Mouse (Mus musculus) limb, embryonic 12.5 days (tissue): ENCODE data around the gene Cadps2. TPM values are rescaled to one million over a fixed set of nuclear protein-coding genes. Genes with fewer than 3 reads are reported as not detected.
A peak's percentile ranks its signal among the peaks of the same experiment; 100 is the strongest.

Experiments
- ATAC-seq: fragments of 200-750 bp; cut with Nextera tagmentation; 2 replicates; pipeline ENCODE4 v1.8.0; 2017; ENCODE audit warnings: low read depth, moderate TSS enrichment; ENCODE audit not compliant: insufficient number of reproducible peaks, insufficient read depth, low FRiP score, low TSS enrichment
- H3K27ac ChIP-seq: fragments of 300-500 bp; sonication (generic); 2 replicates; pipeline ENCODE4 v1.5.1; 2016; ENCODE audit warnings: mild to moderate bottlenecking, moderate library complexity
- H3K27me3 ChIP-seq: fragments of 300-500 bp; sonication (generic); 2 replicates; pipeline ENCODE4 v1.6.1; 2016; ENCODE audit warnings: mild to moderate bottlenecking, moderate library complexity
- H3K36me3 ChIP-seq: fragments of 300-500 bp; sonication (generic); 2 replicates; pipeline ENCODE4 v1.6.1; 2016; ENCODE audit warnings: mild to moderate bottlenecking, moderate library complexity
- H3K4me1 ChIP-seq: fragments of 300-500 bp; sonication (generic); replicated peaks from 2 replicates; pipeline ENCODE4 v1.6.1; 2016
- H3K4me2 ChIP-seq: fragments of 300-500 bp; sonication (generic); 2 replicates; pipeline ENCODE4 v1.6.1; 2016; ENCODE audit warnings: mild to moderate bottlenecking, moderate library complexity
- H3K4me3 ChIP-seq: fragments of 300-500 bp; sonication (generic); replicated peaks from 2 replicates; pipeline ENCODE4 v1.5.1; 2016; ENCODE audit warnings: mild to moderate bottlenecking
- H3K9ac ChIP-seq: fragments of 300-500 bp; sonication (generic); replicated peaks from 2 replicates; pipeline ENCODE4 v1.6.1; 2016; ENCODE audit warnings: mild to moderate bottlenecking, moderate library complexity
- H3K9me3 ChIP-seq: fragments of 300-500 bp; sonication (generic); 2 replicates; pipeline ENCODE4 v1.6.1; 2016; ENCODE audit warnings: mild to moderate bottlenecking, moderate library complexity
- WGBS: fragments of 180-500 bp; shearing (Covaris S2); methylation state at CpG from one replicate; pipeline ENCODE4 v1.1.7; 2016; 5-methylcytosine and 5-hydroxymethylcytosine counted together
- polyA plus RNA-seq: library from polyadenylated mRNA; unstranded; fragments of >200 nt; fragmentation: Nextera tagmentation; extraction: Ambion mirVana; gene quantifications from 2 replicates; pipeline ENCODE4 v1.2.1, GENCODE M21; 2016

Cadps2 gene
- polyA plus RNA-seq, 1 experiment from 2014 or later: 4.8 TPM

GRCm38 (mm10) chr6:23837631-23838030, 1.6 kb downstream of the Cadps2 start:
- peaks cover 5% of the 10 kb centered on the region for H3K4me1 ChIP-seq
- H3K9ac ChIP-seq: no peak overlapping the region
- ATAC-seq: no peak
- peak overlapping the region; percentile 85; the same call in 1 of the 2 replicates for H3K4me2 ChIP-seq
- H3K36me3 ChIP-seq: no peaks in the 10 kb centered on the region
- 92% methylated on average over 7 of the region's 7 CpGs for WGBS
- H3K27ac ChIP-seq: no peak overlapping the region
- H3K9me3 ChIP-seq: no peaks in the 10 kb centered on the region
- H3K27me3 ChIP-seq: peaks cover 32% of the 10 kb centered on the region
- H3K4me3 ChIP-seq: no peak overlapping the region

- Histone ChIP-seq H3K27ac (no peak overlapping the region), H3K9ac (no peak overlapping the region), H3K36me3 (no peaks in the 10 kb centered on the region), H3K4me3 (no peak overlapping the region), H3K27me3 (peaks cover 32% of the 10 kb centered on the region), H3K4me1 (peaks cover 5% of the 10 kb centered on the region), H3K9me3 (no peaks in the 10 kb centered on the region), H3K4me2 (no peak overlapping the region)
- no peak for ATAC-seq
- WGBS: 87% methylated on average over 5 of the region's 5 CpGs
These were observed 2.1 kb downstream of the Cadps2 start for GRCm38 (mm10) chr6:23837127-23837526.

- 58% methylated on average over 2 of the region's 2 CpGs for WGBS
- Histone ChIP-seq H3K9me3 (no peaks in the 10 kb centered on the region), H3K4me2 (no peak overlapping the region), H3K27me3 (peaks cover 32% of the 10 kb centered on the region), H3K36me3 (no peaks in the 10 kb centered on the region), H3K9ac (no peak overlapping the region), H3K27ac (no peak overlapping the region), H3K4me3 (no peak overlapping the region), H3K4me1 (peaks cover 5% of the 10 kb centered on the region)
- ATAC-seq: no peak
These were observed 2.5 kb downstream of the Cadps2 start for GRCm38 (mm10) chr6:23836694-23837093.

GRCm38 (mm10) chr6:23835552-23835951, 3.7 kb downstream of the Cadps2 start:
- no peak overlapping the region for H3K4me2 ChIP-seq
- H3K27ac ChIP-seq: no peak overlapping the region
- H3K27me3 ChIP-seq: peaks cover 28% of the 10 kb centered on the region
- no peak overlapping the region for H3K4me3 ChIP-seq
- no peaks in the 10 kb centered on the region for H3K9me3 ChIP-seq
- H3K36me3 ChIP-seq: no peaks in the 10 kb centered on the region
- no peak overlapping the region for H3K9ac ChIP-seq
- H3K4me1 ChIP-seq: peaks cover 5% of the 10 kb centered on the region
- no peak for ATAC-seq
- 83% methylated on average over 4 of the region's 4 CpGs for WGBS

GRCm38 (mm10) chr6:23830741-23831140, 8.5 kb downstream of the Cadps2 start:
- no peak for ATAC-seq
- no peaks in the 10 kb centered on the region for H3K4me1 ChIP-seq
- H3K9me3 ChIP-seq: no peaks in the 10 kb centered on the region
- H3K4me3 ChIP-seq: no peak overlapping the region
- no peak overlapping the region for H3K4me2 ChIP-seq
- WGBS: 60% methylated on average over 3 of the region's 3 CpGs
- no peaks in the 10 kb centered on the region for H3K36me3 ChIP-seq
- no peak overlapping the region for H3K9ac ChIP-seq
- no peaks in the 10 kb centered on the region for H3K27me3 ChIP-seq
- no peak overlapping the region for H3K27ac ChIP-seq

- no peaks in the 10 kb centered on the region for H3K9me3 ChIP-seq
- no peak for ATAC-seq
- H3K27me3 ChIP-seq: no peaks in the 10 kb centered on the region
- 96% methylated on average over 2 of the region's 2 CpGs for WGBS
- H3K4me1 ChIP-seq: no peaks in the 10 kb centered on the region
- no peaks in the 10 kb centered on the region for H3K36me3 ChIP-seq
- no peak overlapping the region for H3K9ac ChIP-seq
- H3K27ac ChIP-seq: no peak overlapping the region
- H3K4me3 ChIP-seq: no peak overlapping the region
- no peak overlapping the region for H3K4me2 ChIP-seq
These were observed 9.9 kb downstream of the Cadps2 start for GRCm38 (mm10) chr6:23829338-23829737.

- ATAC-seq: no peak
- Histone ChIP-seq H3K9me3 (no peaks in the 10 kb centered on the region), H3K4me3 (no peak overlapping the region), H3K4me2 (no peak overlapping the region), H3K27me3 (no peaks in the 10 kb centered on the region), H3K36me3 (no peaks in the 10 kb centered on the region), H3K9ac (no peak overlapping the region), H3K27ac (no peak overlapping the region), H3K4me1 (no peaks in the 10 kb centered on the region)
- WGBS: 85% methylated on average over 5 of the region's 5 CpGs
These were observed 17.4 kb downstream of the Cadps2 start for GRCm38 (mm10) chr6:23821819-23822218.

GRCm38 (mm10) chr6:23810087-23810486, 29.1 kb downstream of the Cadps2 start:
- 88% methylated on average over 1 of the region's 1 CpGs for WGBS
- H3K4me3 ChIP-seq: no peak overlapping the region
- ATAC-seq: no peak
- no peaks in the 10 kb centered on the region for H3K4me1 ChIP-seq
- H3K9me3 ChIP-seq: 0 out of 2 replicates have a peak, but pooled peaks cover 7% of the 10 kb centered on the region
- H3K4me2 ChIP-seq: no peak overlapping the region
- no peaks in the 10 kb centered on the region for H3K27me3 ChIP-seq
- H3K27ac ChIP-seq: no peak overlapping the region
- no peaks in the 10 kb centered on the region for H3K36me3 ChIP-seq
- H3K9ac ChIP-seq: no peak overlapping the region

- Histone ChIP-seq H3K9ac (no peak overlapping the region), H3K36me3 (no peaks in the 10 kb centered on the region), H3K27ac (no peak overlapping the region), H3K9me3 (0 out of 2 replicates have a peak, but pooled peaks cover 7% of the 10 kb centered on the region), H3K4me2 (no peak overlapping the region), H3K4me1 (no peaks in the 10 kb centered on the region), H3K27me3 (no peaks in the 10 kb centered on the region), H3K4me3 (no peak overlapping the region)
- 88% methylated on average over 6 of the region's 6 CpGs for WGBS
- no peak for ATAC-seq
These were observed 29.9 kb downstream of the Cadps2 start for GRCm38 (mm10) chr6:23809344-23809743.

GRCm38 (mm10) chr6:23805333-23805732, 33.9 kb downstream of the Cadps2 start:
- Histone ChIP-seq H3K9me3 (no peaks in the 10 kb centered on the region), H3K27me3 (no peaks in the 10 kb centered on the region), H3K36me3 (no peaks in the 10 kb centered on the region), H3K9ac (no peak overlapping the region), H3K27ac (no peak overlapping the region), H3K4me3 (no peak overlapping the region), H3K4me1 (no peaks in the 10 kb centered on the region), H3K4me2 (no peak overlapping the region)
- no peak for ATAC-seq
- WGBS: 88% methylated on average over 7 of the region's 7 CpGs

GRCm38 (mm10) chr6:23791822-23792221, 47.4 kb downstream of the Cadps2 start:
- Histone ChIP-seq H3K4me1 (no peaks in the 10 kb centered on the region), H3K4me2 (no peak overlapping the region), H3K27ac (no peak overlapping the region), H3K27me3 (no peaks in the 10 kb centered on the region), H3K9ac (no peak overlapping the region), H3K9me3 (no peaks in the 10 kb centered on the region), H3K4me3 (no peak overlapping the region), H3K36me3 (no peaks in the 10 kb centered on the region)
- ATAC-seq: no peak
- WGBS: 77% methylated on average over 3 of the region's 3 CpGs

GRCm38 (mm10) chr6:23777641-23778040, 61.6 kb downstream of the Cadps2 start:
- Histone ChIP-seq H3K9me3 (no peaks in the 10 kb centered on the region), H3K27me3 (no peaks in the 10 kb centered on the region), H3K36me3 (no peaks in the 10 kb centered on the region), H3K4me1 (no peaks in the 10 kb centered on the region), H3K27ac (no peak overlapping the region), H3K9ac (no peak overlapping the region), H3K4me2 (no peak overlapping the region), H3K4me3 (no peak overlapping the region)
- ATAC-seq: 0 out of 2 replicates have a peak, but pooled peaks have one; percentile 26
- WGBS: 48% methylated on average over 1 of the region's 1 CpGs
